Mouse (Mus musculus) central nervous system, embryonic 18 days (tissue): Measurements from ENCODE around the gene Cpsf7. TPM values are rescaled to one million over a fixed set of nuclear protein-coding genes. Genes with fewer than 3 reads are reported as not detected.

Experiments
- polyA plus RNA-seq: library from polyadenylated mRNA; depleted of rRNA; stranded (reverse); fragments of >200 nt; gene quantifications from 2 replicates; pipeline ENCODE4 v1.2.3, GENCODE M21; 2012; rRNA removed

Cpsf7 gene
- 103 and 104 TPM in 2 replicates for polyA plus RNA-seq

DNA sequence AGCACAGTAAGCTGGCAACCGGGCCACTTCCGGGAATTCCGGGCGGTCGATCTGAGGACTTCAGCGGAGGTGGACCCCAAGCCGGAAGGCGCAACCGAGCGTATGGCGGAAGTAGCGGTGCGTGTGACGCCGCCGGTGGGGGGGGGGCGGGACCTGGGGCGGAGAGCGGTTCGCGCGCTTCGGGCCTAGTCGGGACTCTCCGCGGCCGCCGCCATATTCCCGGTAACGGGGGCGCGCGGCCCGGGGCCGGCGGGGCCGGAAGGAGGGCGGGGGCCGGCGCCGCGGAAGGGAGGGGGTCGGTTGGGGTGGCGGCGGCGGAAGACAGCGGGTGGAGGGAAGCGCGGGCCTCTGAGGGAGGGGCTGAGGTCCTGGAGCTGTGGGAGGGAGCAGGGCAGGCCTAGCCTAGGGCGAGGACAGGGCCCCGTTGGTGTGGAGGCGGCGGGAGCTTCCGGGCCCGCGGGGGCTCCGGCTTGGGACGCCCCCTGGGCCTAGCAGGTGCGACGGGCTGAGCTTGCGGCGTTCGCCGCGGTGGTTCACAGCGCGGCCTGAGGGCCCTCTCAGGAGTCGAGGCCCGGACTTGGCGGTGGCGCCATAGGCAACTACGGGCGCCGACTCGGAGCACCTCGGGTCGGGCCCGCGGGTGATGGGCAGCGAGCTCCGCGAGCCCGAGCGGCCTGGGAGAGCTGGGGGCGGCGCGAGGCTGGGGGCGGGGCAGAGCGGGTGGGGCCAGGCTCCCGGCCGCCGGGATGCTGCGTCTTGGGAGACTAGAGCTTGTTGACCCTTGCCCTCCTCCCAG lies at the start of gene Cpsf7:
Gene Cpsf7 (plus strand): TSS at position 161 of the 796 bp plus-strand sequence.

DNA sequence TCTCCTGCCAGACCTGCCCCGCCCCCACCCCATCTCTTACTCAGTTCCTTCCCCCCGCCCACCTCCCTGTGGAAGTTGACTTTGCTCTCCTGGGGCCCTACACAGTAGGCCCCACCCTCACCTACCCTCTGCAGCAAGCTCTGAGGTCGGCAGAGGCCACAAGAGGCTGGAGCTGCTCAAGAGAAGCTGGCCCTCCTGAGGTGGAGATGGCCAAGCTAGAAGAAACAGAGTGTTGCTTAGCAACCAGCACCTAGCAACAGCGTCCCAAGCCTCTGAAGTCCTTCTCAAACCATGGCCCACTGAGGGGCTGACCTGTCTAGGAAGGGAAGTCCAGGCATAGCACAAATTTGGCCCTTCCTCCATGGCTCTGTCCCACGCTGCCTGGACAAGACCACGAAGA lies 42.4 kb upstream of the Cpsf7 start, which contains the start of gene Ppp1r32:
Gene Ppp1r32 (minus strand): TSS at position 226 of the 400 bp plus-strand sequence.

DNA sequence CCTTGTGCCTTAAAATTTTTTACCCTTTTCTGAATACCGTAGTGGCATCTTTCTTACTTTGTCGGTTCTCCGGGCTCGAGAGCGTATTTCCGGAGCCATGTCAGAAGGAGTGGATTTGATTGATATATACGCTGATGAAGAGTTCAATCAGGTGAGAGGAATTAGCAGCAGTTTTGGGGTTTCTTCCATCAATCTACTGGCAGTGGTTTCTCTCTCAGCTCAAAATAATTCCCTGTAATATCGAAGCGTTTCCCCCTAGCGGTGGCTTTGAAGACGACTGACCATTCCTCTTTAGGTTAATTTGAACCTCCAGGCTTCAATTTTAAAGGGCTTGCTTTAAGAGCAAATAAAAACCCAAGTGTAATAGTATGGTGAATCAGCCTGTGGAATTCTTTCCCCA lies 844 bp downstream of the Cpsf7 start, which contains the start of gene Sdhaf2:
Gene Sdhaf2 (minus strand): TSS at position 233 of the 400 bp plus-strand sequence.

GRCm38 (mm10) chr19:10555624-10556510 lies 30.8 kb downstream of the Cpsf7 start, which contains the start of gene Tmem216:
Gene Tmem216, minus strand, starts transcription at chr19:10556238.

GRCm38 (mm10) chr19:10576690-10577561 lies 51.9 kb downstream of the Cpsf7 start, which contains the start of the genes Cyb561a3 and Tmem138:
Gene Cyb561a3, plus strand, starts transcription at chr19:10577172.
Gene Tmem138, minus strand, starts transcription at chr19:10577362.

Other genes starting within 250 kb of the Cpsf7 start
- gene Dagla, start 220.4 kb upstream of the Cpsf7 start, polyA plus RNA-seq, result 26.3 and 28.0 TPM in 2 replicates
- 81.5 and 88.2 TPM in 2 replicates for gene Syt7, start 136.2 kb upstream of the Cpsf7 start, polyA plus RNA-seq
- 2.8 and 2.9 TPM in 2 replicates for gene Lrrc10b, start 67.8 kb upstream of the Cpsf7 start, polyA plus RNA-seq
- gene Ppp1r32, start 42.3 kb upstream of the Cpsf7 start, polyA plus RNA-seq, result 2.7 and 3.7 TPM in 2 replicates
- gene Sdhaf2, start 876 bp downstream of the Cpsf7 start, polyA plus RNA-seq, result 50.7 and 54.6 TPM in 2 replicates
- gene Tmem216, start 31.0 kb downstream of the Cpsf7 start, polyA plus RNA-seq, result 49.2 and 51.5 TPM in 2 replicates
- gene Cyb561a3, start 51.9 kb downstream of the Cpsf7 start, polyA plus RNA-seq, result 27.3 and 27.8 TPM in 2 replicates
- gene Tmem138, start 52.1 kb downstream of the Cpsf7 start, polyA plus RNA-seq, result 29.2 and 29.8 TPM in 2 replicates
- gene Ddb1, start 80.1 kb downstream of the Cpsf7 start, polyA plus RNA-seq, result 180 TPM in 2 replicates
- gene Tkfc, start 80.4 kb downstream of the Cpsf7 start, polyA plus RNA-seq, result 30.3 and 31.9 TPM in 2 replicates
- 2.3 and 3.2 TPM in 2 replicates for gene Vwce, start 108.9 kb downstream of the Cpsf7 start, polyA plus RNA-seq
- 0.05 TPM in 1 of 2 replicates, not detected in the other for gene Pga5, start 152.8 kb downstream of the Cpsf7 start, polyA plus RNA-seq
- gene Vps37c, start 163.5 kb downstream of the Cpsf7 start, polyA plus RNA-seq, result 19.8 and 21.0 TPM in 2 replicates
- gene Cd5, start 213.7 kb downstream of the Cpsf7 start, polyA plus RNA-seq, result 0.13 and 0.15 TPM in 2 replicates